Mouse (Mus musculus) midbrain, embryonic 14.5 days (tissue): ENCODE measurements around the gene Cfap126. TPM values are rescaled to one million over a fixed set of nuclear protein-coding genes. Genes with fewer than 3 reads are reported as not detected.
"Not testable (repeated sequence)": the region's sequence is repeated elsewhere in the genome, so short reads cannot be mapped to it uniquely, and the experiment has no call there.

Experiments used
- ATAC-seq: fragments of 200-750 bp; cut with Nextera tagmentation; 2 replicates; pipeline ENCODE4 v1.8.0; 2017; ENCODE audit warnings: moderate number of reproducible peaks, moderate library complexity; ENCODE audit not compliant: low FRiP score, low TSS enrichment
- DNase-seq: peaks from one replicate; pipeline ENCODE4 v3.0.0-alpha.2; 2015
- H3K27ac ChIP-seq: fragments of 300-500 bp; sonication (generic); replicated peaks from 2 replicates; pipeline ENCODE4 v1.5.1; 2014; ENCODE audit warnings: mild to moderate bottlenecking, low read depth, low read length, moderate library complexity
- H3K27me3 ChIP-seq: fragments of 300-500 bp; sonication (generic); 2 replicates; pipeline ENCODE4 v1.6.1; 2014; ENCODE audit warnings: low read length, control low read depth, mixed read lengths; ENCODE audit not compliant: control insufficient read depth, insufficient read depth
- H3K36me3 ChIP-seq: fragments of 300-500 bp; sonication (generic); 2 replicates; pipeline ENCODE4 v1.6.1; 2014; ENCODE audit warnings: low read length, control low read depth; ENCODE audit not compliant: control insufficient read depth, insufficient read depth
- H3K4me1 ChIP-seq: fragments of 300-500 bp; sonication (generic); 2 replicates; pipeline ENCODE4 v1.6.1; 2014; ENCODE audit warnings: mild to moderate bottlenecking, antibody characterized with exemption, low read length, control low read depth; ENCODE audit not compliant: control insufficient read depth, insufficient read depth
- H3K4me2 ChIP-seq: fragments of 300-500 bp; sonication (generic); 2 replicates; pipeline ENCODE4 v1.6.1; 2014; ENCODE audit warnings: mild to moderate bottlenecking, low read length, moderate library complexity
- H3K4me3 ChIP-seq: fragments of 300-500 bp; sonication (generic); replicated peaks from 2 replicates; pipeline ENCODE4 v1.5.1; 2014; ENCODE audit warnings: low read depth, low read length
- H3K9ac ChIP-seq: fragments of 300-500 bp; sonication (generic); replicated peaks from 2 replicates; pipeline ENCODE4 v1.6.1; 2014; ENCODE audit warnings: mild to moderate bottlenecking, low read length, moderate library complexity
- H3K9me3 ChIP-seq: fragments of 300-500 bp; sonication (generic); 2 replicates; pipeline ENCODE4 v1.6.1; 2016; ENCODE audit warnings: low read length, control low read depth, mixed read lengths; ENCODE audit not compliant: control insufficient read depth
- WGBS: fragments of 180-500 bp; shearing (Covaris S2); extraction: QIAGEN DNeasy Blood & Tissue Kit; methylation state at CpG from one replicate; pipeline ENCODE4 v1.1.7; 2014; 5-methylcytosine and 5-hydroxymethylcytosine counted together
- polyA plus RNA-seq: library from polyadenylated mRNA; unstranded; fragments of >200 nt; fragmentation: Nextera tagmentation; extraction: Ambion mirVana; gene quantifications from 2 replicates; pipeline ENCODE4 v1.2.1, GENCODE M21; 2014

The Cfap126 gene
- polyA plus RNA-seq, 1 experiment from 2014 or later: 4.2 TPM

DNA sequence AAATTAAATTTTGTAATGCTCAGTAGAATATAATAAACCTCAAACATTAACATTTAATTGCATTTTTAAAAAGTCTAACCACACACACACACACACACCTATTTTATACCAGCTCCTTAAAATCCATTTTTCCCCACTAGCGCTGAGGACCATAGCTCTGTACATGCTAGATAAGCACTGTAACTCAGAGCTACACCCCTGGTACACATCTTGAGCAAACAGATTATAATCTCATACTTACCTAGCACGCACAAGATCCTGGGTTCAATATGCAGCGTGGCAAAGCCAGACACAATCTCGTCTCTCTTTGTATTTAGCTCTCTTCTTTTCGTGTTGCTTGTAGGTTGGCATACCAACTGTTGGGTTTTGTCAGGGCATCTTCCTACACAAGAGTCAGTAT, 10.7 kb downstream of the Cfap126 start:
- Histone ChIP-seq H3K36me3 (peaks cover 24% of the 10 kb centered on the region), H3K9me3 (no peaks in the 10 kb centered on the region), H3K4me2 (no peak overlapping the region), H3K4me3 (no peak overlapping the region), H3K9ac (no peak overlapping the region), H3K4me1 (no peaks in the 10 kb centered on the region), H3K27me3 (no peaks in the 10 kb centered on the region), H3K27ac (no peak overlapping the region)
- 90% methylated on average over 5 of the region's 5 CpGs for WGBS
- no peak for ATAC-seq
- DNase-seq: no peak

- no peak overlapping the region for H3K9ac ChIP-seq
- H3K36me3 ChIP-seq: peaks cover 68% of the 10 kb centered on the region
- no peak overlapping the region for H3K4me2 ChIP-seq
- H3K4me3 ChIP-seq: no peak overlapping the region
- H3K9me3 ChIP-seq: no peaks in the 10 kb centered on the region
- H3K4me1 ChIP-seq: no peaks in the 10 kb centered on the region
- 64% methylated on average over 7 of the region's 7 CpGs for WGBS
- ATAC-seq (no peak), DNase-seq (no peak)
- H3K27ac ChIP-seq: no peak overlapping the region
- no peaks in the 10 kb centered on the region for H3K27me3 ChIP-seq
These were observed 15.5 kb downstream of the Cfap126 start for GRCm38 (mm10) chr1:171129251-171129650.

DNA sequence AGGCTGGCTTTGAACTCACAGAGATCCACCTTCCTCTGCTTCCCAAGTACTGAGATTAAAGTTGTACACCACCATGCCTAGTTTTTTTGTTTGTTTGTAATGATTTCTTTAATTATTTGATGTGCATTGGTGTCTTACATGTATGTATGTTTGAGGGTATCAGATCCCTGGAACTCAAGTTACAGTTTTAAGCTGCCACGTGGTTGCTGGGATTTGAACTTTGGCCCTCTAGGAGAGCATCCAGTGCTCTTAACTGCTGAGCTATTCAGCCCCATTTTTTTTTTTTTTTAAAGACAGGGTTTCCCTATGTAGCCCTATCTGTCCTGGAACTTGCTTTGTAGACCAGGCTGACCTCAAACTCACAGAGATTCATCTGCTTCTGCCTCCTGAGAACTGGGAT, 17.3 kb downstream of the Cfap126 start:
- Histone ChIP-seq H3K9ac (no peak overlapping the region), H3K36me3 (peaks cover 86% of the 10 kb centered on the region), H3K27me3 (no peaks in the 10 kb centered on the region), H3K4me3 (no peak overlapping the region), H3K4me1 (no peaks in the 10 kb centered on the region), H3K27ac (no peak overlapping the region), H3K9me3 (no peaks in the 10 kb centered on the region), H3K4me2 (no peak overlapping the region)
- no peak for DNase-seq
- no peak for ATAC-seq
- WGBS: 94% methylated on average over 1 of the region's 1 CpGs

GRCm38 (mm10) chr1:171135600-171135999, 21.9 kb downstream of the Cfap126 start:
- Histone ChIP-seq H3K4me1 (no peaks in the 10 kb centered on the region), H3K27me3 (no peaks in the 10 kb centered on the region), H3K9me3 (no peaks in the 10 kb centered on the region), H3K27ac (no peak overlapping the region), H3K9ac (no peak overlapping the region), H3K4me2 (no peak overlapping the region), H3K36me3 (peaks cover 87% of the 10 kb centered on the region), H3K4me3 (no peak overlapping the region)
- 98% methylated on average over 2 of the region's 2 CpGs for WGBS
- ATAC-seq (no peak), DNase-seq (no peak)

DNA sequence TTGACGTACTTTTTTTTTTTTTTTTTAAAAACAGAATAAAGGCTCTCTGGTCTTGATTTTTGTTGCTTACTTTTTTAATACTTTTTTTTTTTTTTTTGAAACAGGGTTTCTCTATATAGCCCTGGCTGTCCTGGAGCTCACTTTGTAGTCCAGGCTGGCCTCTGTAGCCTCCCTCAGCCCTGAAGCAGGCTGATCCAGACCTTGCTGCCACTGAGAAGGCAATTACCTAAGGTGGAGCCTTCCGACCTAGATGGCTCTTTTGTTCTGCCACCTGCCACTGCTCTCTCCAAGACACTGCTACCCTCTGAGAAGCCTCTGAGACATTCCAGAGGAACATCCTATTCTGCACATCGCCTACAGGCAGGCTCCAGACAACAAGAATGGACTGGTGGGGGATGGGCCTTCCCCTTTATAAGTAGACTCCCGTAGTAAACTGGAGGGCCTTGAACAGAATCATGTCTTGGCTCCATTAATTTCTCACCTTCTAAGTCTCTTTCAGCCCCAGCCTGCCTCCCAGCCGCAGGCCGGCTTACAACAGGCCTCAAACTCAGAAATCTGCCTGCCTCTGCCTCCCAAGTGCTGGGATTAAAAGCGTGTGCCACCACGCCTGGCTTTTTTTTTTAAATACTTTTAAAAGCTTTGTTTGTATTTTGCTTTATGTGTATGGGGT, 23.9 kb downstream of the Cfap126 start:
- not testable (repeated sequence) for H3K27ac ChIP-seq, H3K4me2 ChIP-seq, H3K9me3 ChIP-seq, H3K9ac ChIP-seq, ATAC-seq, DNase-seq, H3K27me3 ChIP-seq, H3K4me1 ChIP-seq, H3K4me3 ChIP-seq
- WGBS: 93% methylated on average over 8 of the region's 8 CpGs
- H3K36me3 ChIP-seq: peaks cover 90% of the 10 kb centered on the region

DNA sequence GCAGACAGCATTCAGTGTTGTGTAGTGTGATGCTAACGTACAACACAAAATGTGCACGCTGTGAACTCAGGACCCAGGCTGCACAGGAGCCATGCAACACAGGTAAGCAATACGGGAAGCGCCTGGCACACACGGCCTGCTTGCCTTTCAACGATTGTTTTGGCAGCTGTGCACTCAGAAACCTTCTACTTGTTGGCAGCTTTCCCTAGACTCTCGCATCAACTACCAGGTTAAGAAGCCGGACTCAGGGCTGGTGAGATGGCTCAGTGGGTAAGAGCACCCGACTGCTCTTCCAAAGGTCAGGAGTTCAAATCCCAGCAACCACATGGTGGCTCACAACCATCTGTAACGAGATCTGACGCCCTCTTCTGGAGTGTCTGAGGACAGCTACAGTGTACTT, 29.3 kb downstream of the Cfap126 start:
- WGBS: 91% methylated on average over 9 of the region's 11 CpGs
- H3K4me1 ChIP-seq, H3K9me3 ChIP-seq, H3K9ac ChIP-seq, H3K4me2 ChIP-seq, DNase-seq, H3K27me3 ChIP-seq, H3K27ac ChIP-seq, H3K4me3 ChIP-seq, ATAC-seq: not testable (repeated sequence)
- H3K36me3 ChIP-seq: peaks cover 66% of the 10 kb centered on the region

GRCm38 (mm10) chr1:171149974-171150760, 36.4 kb downstream of the Cfap126 start, which contains the start of the genes Sdhc and Mpz:
Sdhc (minus strand) TSS chr1:171150603.
Mpz (plus strand) TSS chr1:171150711.
- H3K4me2 ChIP-seq: peak within 1 kb of the TSS; percentile 91
- H3K27me3 ChIP-seq: no peaks in the 10 kb centered on the region
- ATAC-seq (peak; percentile 95), DNase-seq (peak; percentile 97)
- H3K9ac ChIP-seq: peak within 1 kb of the TSS; percentile 82
- under 1% methylated on average over 34 of the region's 34 CpGs for WGBS
- peak within 1 kb of the TSS; percentile 85 for H3K27ac ChIP-seq
- H3K4me1 ChIP-seq: peaks cover 13% of the 10 kb centered on the region
- H3K36me3 ChIP-seq: peaks cover 6% of the 10 kb centered on the region; the same call in 1 of the 2 replicates
- H3K4me3 ChIP-seq: peak within 1 kb of the TSS; percentile 79
- H3K9me3 ChIP-seq: no peaks in the 10 kb centered on the region

GRCm38 (mm10) chr1:171150838-171151391, 37.2 kb downstream of the Cfap126 start:
- H3K4me1 ChIP-seq: peaks cover 13% of the 10 kb centered on the region
- peak overlapping the region; percentile 54 for H3K9ac ChIP-seq
- no peaks in the 10 kb centered on the region for H3K9me3 ChIP-seq
- 7% methylated on average over 18 of the region's 18 CpGs for WGBS
- H3K36me3 ChIP-seq: no peaks in the 10 kb centered on the region
- no peaks in the 10 kb centered on the region for H3K27me3 ChIP-seq
- DNase-seq (no peak), ATAC-seq (peak; percentile 35; the same call in 1 of the 2 replicates)
- H3K4me3 ChIP-seq: peak overlapping the region; percentile 79
- peak overlapping the region; percentile 91 for H3K4me2 ChIP-seq
- peak overlapping the region; percentile 63 for H3K27ac ChIP-seq
